Comparison of ENCODE assay signal across 8 mouse cellular contexts in the genomic region with DNA sequence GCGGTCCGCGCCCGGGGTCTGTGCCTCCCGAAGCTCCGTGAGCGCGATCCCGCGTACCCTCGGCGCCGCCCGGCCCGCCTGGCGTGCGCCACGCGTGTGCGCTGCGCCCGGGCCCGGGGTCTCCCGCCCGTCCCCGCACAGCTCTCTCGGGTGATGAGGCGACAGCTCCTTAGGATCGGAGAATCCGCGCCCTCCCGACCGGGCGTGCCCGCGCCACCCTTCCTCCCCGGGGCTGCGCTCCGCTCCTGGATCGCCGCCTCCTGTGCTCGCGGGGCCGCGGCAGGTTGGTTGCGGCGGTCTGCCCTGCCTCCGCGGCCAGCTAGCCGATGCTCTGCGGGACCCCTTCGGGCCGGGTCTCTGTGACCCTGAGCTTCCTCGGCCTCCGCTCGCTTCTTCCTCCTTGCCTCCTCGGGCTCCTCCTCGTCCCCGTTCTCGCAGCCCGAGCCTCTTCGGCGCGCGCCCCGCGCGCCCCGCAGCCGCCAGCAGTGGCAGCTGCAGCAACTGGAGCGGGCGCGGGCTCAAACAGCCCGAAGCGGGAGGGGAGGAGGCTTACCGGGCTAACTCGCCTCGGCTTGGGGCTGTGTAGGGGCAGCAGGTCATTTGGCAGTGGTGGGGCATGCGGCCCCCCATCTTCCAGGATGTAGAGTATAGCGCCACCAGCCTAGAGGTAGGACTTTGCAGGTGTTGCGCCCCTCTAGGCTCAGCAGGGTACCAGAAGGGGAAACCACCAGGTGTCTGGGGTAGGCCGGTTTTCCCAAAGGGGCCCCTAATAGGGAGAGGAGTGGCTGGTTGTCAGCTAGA. TPM values are rescaled to one million over a fixed set of nuclear protein-coding genes. Genes with fewer than 3 reads are reported as not detected.
DNase-seq lines count a peak whose midpoint lies in the region; ATAC-seq and TF ChIP-seq lines count a peak whose summit lies in the region.

No protein-coding gene starts in this region.

- TF ChIP-seq POLR2A in embryonic fibroblast, embryonic 13.5 days (IDR thresholded peaks at IDR 0.05; ENCODE audit: low read depth, low read length), result no peak

- H3K27ac ChIP-seq in embryonic fibroblast, embryonic 13.5 days (ENCODE audit: insufficient read depth, low read length), result no peak overlapping the region
- peak overlapping the region; percentile 97 for H3K27ac ChIP-seq in layer of hippocampus, adult 2 months

- DNase-seq in adrenal gland, adult 8-10 months, result peak; percentile 35
- peak; percentile 5 to 8 for DNase-seq in heart, postnatal 14 days
- DNase-seq in layer of hippocampus, adult 2 months (ENCODE audit: low spot score in 2 of 2), result peak; percentile 50 to 53
- peak; percentile 35 for DNase-seq in lung, postnatal 10 days
- peak; percentile 71 for DNase-seq in right cerebral cortex, postnatal 25 days

- H3K27me3 ChIP-seq in E14TG2a.4 (ENCODE audit: insufficient read depth, low read length), result peaks cover 73% of the 10 kb centered on the region

- 0 out of 2 replicates have a peak, but pooled peaks have one; percentile 11 for TF ChIP-seq CTCF in E14TG2a.4 (conservative IDR thresholded peaks at IDR 0.05; ENCODE audit: low read length)
- TF ChIP-seq CTCF in embryonic fibroblast, embryonic 13.5 days (IDR thresholded peaks at IDR 0.05; ENCODE audit: borderline replicate concordance, insufficient read depth, low read length), result no peak
- peak; percentile 80 for TF ChIP-seq CTCF in layer of hippocampus, adult 2 months (conservative IDR thresholded peaks at IDR 0.05)

- H3K36me3 ChIP-seq in E14TG2a.4 (ENCODE audit: insufficient read depth, low read length), result no peaks in the 10 kb centered on the region

- no peaks in the 10 kb centered on the region for H3K9me3 ChIP-seq in E14TG2a.4 (ENCODE audit: low read length)

- H3K4me1 ChIP-seq in E14TG2a.4 (replicated peaks; ENCODE audit: low read depth, low read length), result peaks cover 27% of the 10 kb centered on the region
- H3K4me1 ChIP-seq in embryonic fibroblast, embryonic 13.5 days (ENCODE audit: control insufficient read depth, insufficient read depth, low read length), result no peaks in the 10 kb centered on the region

- intact Hi-C loops in heart, postnatal 14 days (cut with DNase I), result no loop called here

- peak overlapping the region; percentile 89 for H3K4me3 ChIP-seq in E14TG2a.4 (replicated peaks; ENCODE audit: low read length)
- H3K4me3 ChIP-seq in embryonic fibroblast, embryonic 13.5 days (ENCODE audit: insufficient read depth, low read length), result peak overlapping the region; percentile 38
- peak overlapping the region; percentile 92 for H3K4me3 ChIP-seq in layer of hippocampus, adult 2 months

- no peak for ATAC-seq in inflammation-experienced regulatory T-cells, adult 6 months

RNA-seq across cellular contexts. Expression of a gene that starts 9.6 kb away (rescaled TPM):
- 100 to 1,000 TPM in 2 of 4 experiments, 10 to 100 TPM in 2; 66.1 to 162 (median 106) TPM for total RNA-seq in adrenal gland, adult 8-10 months (2022)
- polyA plus RNA-seq in embryonic fibroblast, embryonic 13.5 days (2011; ENCODE audit: insufficient read length, low read depth, missing spikeins), result 2.4 and 5.9 TPM in 2 replicates
- total RNA-seq in heart, postnatal 14 days (2021), result under 1 TPM; 0.39 to 0.98 TPM
- 100 to 1,000 TPM; 141 to 145 TPM for total RNA-seq in layer of hippocampus, adult 2 months (2021)
- not detected for polyA plus RNA-seq in inflammation-experienced regulatory T-cells, adult 6 months (2017; shearing (Covaris generic))

Comparison
In these comparisons a context has a peak if more than half of its experiments do, and no peak if none do; other contexts are left out.
1. H3K4me3 ChIP-seq: peak in every context shown above with its lines; median percentile 92 in layer of hippocampus, adult 2 months; 89 in E14TG2a.4; 38 in embryonic fibroblast, embryonic 13.5 days.
2. DNase-seq: peak in every context shown above with its lines; median percentile 71 in right cerebral cortex, postnatal 25 days; 52 in layer of hippocampus, adult 2 months; 35 in adrenal gland, adult 8-10 months; 35 in lung, postnatal 10 days; 6 in heart, postnatal 14 days.
3. RNA of a gene that starts 9.6 kb away (total RNA-seq): 141 to 145 TPM in layer of hippocampus, adult 2 months and 66.1 to 162 TPM in adrenal gland, adult 8-10 months; 0.39 to 0.98 TPM in heart, postnatal 14 days; every median in the first group is over 10 times any median in the second.